Mouse (Mus musculus): ENCODE results near the gene Celf2. TPM values are rescaled to one million over a fixed set of nuclear protein-coding genes. Genes with fewer than 3 reads are reported as not detected.

Celf2 gene
- total RNA-seq, 4 experiments from 2014 or later = 60.0 to 64.8 (median 63.1) TPM

GRCm38 (mm10) chr2:6507071-6507470 lies 1002.3 kb downstream of the Celf2 start:
- no peak for DNase-seq (ENCODE audit: low spot score)

- no peak for DNase-seq (ENCODE audit: low spot score)
These were observed 1003.2 kb downstream of the Celf2 start for GRCm38 (mm10) chr2:6505979-6506811.

DNA sequence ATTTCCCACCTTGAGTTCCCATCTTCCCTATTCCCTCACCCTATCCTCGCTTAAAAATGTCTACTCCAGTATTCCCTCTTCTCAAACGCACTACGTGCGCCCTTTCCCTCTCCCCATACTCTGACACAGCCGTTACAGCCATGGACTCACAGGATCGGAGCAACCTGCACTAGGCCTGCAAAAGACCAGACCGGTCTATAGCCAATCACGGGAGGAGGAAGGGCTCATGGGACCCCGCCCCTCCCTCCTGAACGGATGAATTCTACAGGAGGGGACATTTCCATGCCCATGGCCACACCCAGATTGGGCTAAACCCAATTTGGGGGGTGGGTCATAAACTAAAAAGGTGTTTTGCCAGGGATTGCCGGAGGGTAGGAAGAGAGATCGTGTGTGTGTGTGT lies 1003.8 kb downstream of the Celf2 start:
- no peak for DNase-seq (ENCODE audit: low spot score)

GRCm38 (mm10) chr2:6498101-6498500 lies 1011.3 kb downstream of the Celf2 start:
- no peak for DNase-seq (ENCODE audit: low spot score)

- DNase-seq (ENCODE audit: low spot score) = no peak
These were observed 1011.7 kb downstream of the Celf2 start for GRCm38 (mm10) chr2:6497636-6498035.

- DNase-seq (ENCODE audit: low spot score) = no peak
These were observed 1015.5 kb downstream of the Celf2 start for GRCm38 (mm10) chr2:6493886-6494285.

- DNase-seq (ENCODE audit: low spot score) = no peak
These were observed 1018.5 kb downstream of the Celf2 start for GRCm38 (mm10) chr2:6490870-6491269.

- DNase-seq (ENCODE audit: low spot score) = no peak
These were observed 1019.3 kb downstream of the Celf2 start for GRCm38 (mm10) chr2:6490076-6490475.
